Mouse (Mus musculus): Measurements from ENCODE around the gene Agbl1.

- TF ChIP-seq CTCF (IDR thresholded peaks at IDR 0.05) (no peak), POLR2A (IDR thresholded peaks at IDR 0.05; ENCODE audit: insufficient read depth, low read depth, low read length) (no peak)
Measured at GRCm38 (mm10) chr7:76222691-76223090, 7.0 kb upstream of the Agbl1 start.
